Mouse (Mus musculus) E14TG2a.4 (cell line): ENCODE measurements around the gene Ank2.

ENCODE experiments used
- H3K27me3 ChIP-seq: 2 replicates; pipeline ENCODE4 v1.6.1; 2014; ENCODE audit warnings: low read length, control low read depth; ENCODE audit not compliant: insufficient read depth
- H3K36me3 ChIP-seq: 2 replicates; pipeline ENCODE4 v1.6.1; 2014; ENCODE audit warnings: low read length, control low read depth; ENCODE audit not compliant: insufficient read depth
- H3K4me1 ChIP-seq: replicated peaks from 2 replicates; pipeline ENCODE4 v1.6.1; 2014; ENCODE audit warnings: low read depth, low read length, control low read depth
- H3K4me3 ChIP-seq: replicated peaks from 2 replicates; pipeline ENCODE4 v1.5.1; 2014; ENCODE audit warnings: mild to moderate bottlenecking, low read length
- H3K9me3 ChIP-seq: 2 replicates; pipeline ENCODE4 v1.6.1; 2014; ENCODE audit warnings: low read length, control low read depth
- CTCF ChIP-seq: conservative IDR thresholded peaks from 2 replicates; pipeline ENCODE4 v1.5.1; 2014; ENCODE audit warnings: low read length
- NANOG ChIP-seq: IDR thresholded peaks from 2 replicates; pipeline ENCODE4 v1.6.1; 2014; ENCODE audit warnings: borderline replicate concordance, low read length, mixed read lengths
- POU5F1 ChIP-seq: IDR thresholded peaks from 2 replicates; pipeline ENCODE4 v1.6.1; 2014; ENCODE audit warnings: low read length, borderline replicate concordance

Gene Ank2

DNA sequence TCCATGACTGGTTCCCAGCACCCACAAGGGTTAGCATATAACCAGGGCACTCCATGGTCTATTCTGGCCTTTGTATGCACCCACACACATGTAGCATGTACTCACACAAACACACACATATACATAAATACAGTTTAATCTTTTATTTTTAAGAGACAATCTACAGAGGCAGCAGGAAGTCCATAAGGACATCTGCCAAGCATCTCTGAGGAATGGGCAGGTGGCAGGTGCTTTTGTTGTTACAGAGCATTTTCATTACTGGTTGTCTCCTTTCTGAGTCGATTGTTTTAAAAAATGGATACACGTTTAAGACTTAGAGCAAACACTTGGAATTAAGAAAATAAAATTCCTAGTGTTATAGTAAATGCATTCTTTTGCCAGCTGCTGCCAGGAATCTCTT, 390.7 kb downstream of the Ank2 start:
- no peak overlapping the region for H3K4me3 ChIP-seq

DNA sequence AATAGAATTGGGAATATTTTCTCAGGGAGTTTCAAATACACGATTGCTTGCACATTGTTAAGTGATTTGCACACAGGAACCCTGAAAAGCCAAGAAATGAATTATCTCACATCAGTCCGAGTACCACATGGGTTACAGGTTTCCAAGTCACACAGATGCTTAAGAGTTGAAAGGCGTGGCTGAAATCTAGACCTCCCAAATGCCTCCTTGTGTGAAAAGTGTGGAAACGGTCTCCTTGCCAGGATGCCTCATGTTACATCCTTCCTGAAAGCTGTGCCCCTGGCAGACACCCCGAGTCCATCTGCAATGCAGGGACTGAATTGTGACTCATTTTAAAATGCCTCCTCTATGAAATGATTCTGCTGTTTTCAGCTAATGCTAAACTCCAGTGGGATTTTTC, 391.9 kb downstream of the Ank2 start:
- Histone ChIP-seq H3K36me3 (no peaks in the 10 kb centered on the region), H3K27me3 (no peaks in the 10 kb centered on the region), H3K4me3 (no peak overlapping the region), H3K4me1 (no peaks in the 10 kb centered on the region), H3K9me3 (no peaks in the 10 kb centered on the region)
- TF ChIP-seq NANOG (no peak), CTCF (no peak), POU5F1 (no peak)

More for the DNA sequence above, 390.7 kb downstream of the Ank2 start:
- Histone ChIP-seq H3K36me3 (no peaks in the 10 kb centered on the region), H3K9me3 (no peaks in the 10 kb centered on the region), H3K4me1 (no peaks in the 10 kb centered on the region), H3K27me3 (no peaks in the 10 kb centered on the region)
- no peak for TF ChIP-seq POU5F1
- TF ChIP-seq CTCF, result no peak
- TF ChIP-seq NANOG, result no peak

DNA sequence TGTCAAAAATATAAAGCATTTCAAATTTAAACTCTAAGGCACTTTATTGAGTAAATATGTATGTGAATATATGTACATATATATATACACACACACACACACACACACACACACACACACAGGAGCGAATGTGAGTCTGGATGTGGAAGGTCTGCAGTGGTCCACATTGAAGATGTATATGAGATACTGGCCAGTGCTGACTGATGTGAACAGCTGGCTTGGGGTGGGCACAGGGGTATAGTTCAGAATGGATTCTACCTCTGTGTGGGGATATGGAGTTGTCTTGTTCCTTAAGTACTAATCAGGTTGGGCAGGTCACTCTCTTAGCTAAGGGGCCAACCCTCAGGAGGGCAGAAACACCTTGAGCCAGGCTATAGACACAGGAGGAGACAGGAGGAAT, 397.8 kb downstream of the Ank2 start:
- Histone ChIP-seq H3K27me3 (no peaks in the 10 kb centered on the region), H3K36me3 (no peaks in the 10 kb centered on the region), H3K4me3 (no peak overlapping the region), H3K9me3 (no peaks in the 10 kb centered on the region), H3K4me1 (no peaks in the 10 kb centered on the region)
- TF ChIP-seq NANOG (no peak), POU5F1 (no peak), CTCF (no peak)

DNA sequence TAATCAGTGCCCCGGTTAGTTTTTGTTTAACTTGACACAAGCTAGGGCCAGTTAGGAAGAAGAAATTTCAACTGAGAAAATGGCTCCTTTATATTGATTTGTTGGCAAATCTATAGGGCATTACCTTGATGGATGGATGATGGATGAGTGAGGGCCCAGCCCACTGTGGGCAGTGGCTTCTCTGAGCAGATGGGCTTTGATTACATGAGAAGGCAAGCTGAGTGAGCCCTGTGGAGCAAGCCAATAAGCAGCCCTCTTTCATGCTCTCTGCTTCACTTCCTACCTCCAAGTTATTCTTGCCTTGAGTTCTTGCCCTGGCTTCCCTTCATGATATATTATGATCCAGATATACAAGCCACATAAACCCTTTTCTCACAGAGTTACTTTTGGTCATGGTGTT, 401.4 kb downstream of the Ank2 start:
- H3K9me3 ChIP-seq, result no peaks in the 10 kb centered on the region
- no peak overlapping the region for H3K4me3 ChIP-seq
- H3K36me3 ChIP-seq, result no peaks in the 10 kb centered on the region
- H3K27me3 ChIP-seq, result no peaks in the 10 kb centered on the region
- TF ChIP-seq CTCF (no peak), NANOG (no peak), POU5F1 (no peak)
- no peaks in the 10 kb centered on the region for H3K4me1 ChIP-seq

DNA sequence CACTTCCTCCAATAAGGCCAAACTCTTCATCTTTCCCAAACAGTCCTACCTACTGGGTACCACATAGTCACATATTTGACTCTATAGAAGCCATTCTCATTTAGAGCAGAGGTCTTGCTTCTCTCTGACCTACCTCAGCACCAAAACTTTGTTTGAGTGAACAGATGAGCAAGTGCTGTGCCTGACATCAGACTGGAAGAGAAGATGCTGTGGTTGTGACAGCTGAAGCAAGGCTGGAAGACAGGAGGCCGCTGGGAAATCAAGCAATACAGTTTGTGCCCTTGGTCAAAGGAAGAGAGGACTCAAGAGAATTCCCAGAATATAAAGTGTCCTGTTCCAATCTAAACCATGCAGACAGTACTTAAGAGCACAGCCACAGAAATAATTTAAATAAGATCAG, 402.0 kb downstream of the Ank2 start:
- no peaks in the 10 kb centered on the region for H3K9me3 ChIP-seq
- H3K36me3 ChIP-seq, result no peaks in the 10 kb centered on the region
- TF ChIP-seq NANOG, result no peak
- TF ChIP-seq POU5F1, result no peak
- no peak for TF ChIP-seq CTCF
- H3K27me3 ChIP-seq, result no peaks in the 10 kb centered on the region
- no peak overlapping the region for H3K4me3 ChIP-seq
- H3K4me1 ChIP-seq, result no peaks in the 10 kb centered on the region

DNA sequence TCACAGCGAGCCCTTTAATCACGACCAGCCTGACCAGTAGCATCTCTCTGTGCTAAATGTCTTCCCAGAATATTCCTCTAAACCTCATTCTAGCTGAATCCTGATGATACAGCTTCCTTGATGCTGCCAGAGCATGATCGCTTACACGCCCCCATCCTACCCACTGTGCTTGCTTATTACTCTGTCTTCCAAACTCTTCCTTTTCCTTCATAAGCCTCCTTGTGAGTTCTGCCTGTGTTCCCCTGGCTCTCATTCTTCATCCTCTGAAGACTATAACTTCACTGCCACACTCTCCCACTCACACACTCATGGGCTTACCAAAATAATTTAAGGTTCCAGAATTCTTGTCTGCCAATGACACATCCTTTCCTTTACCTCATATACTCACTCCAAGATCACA, 405.5 kb downstream of the Ank2 start:
- Histone ChIP-seq H3K27me3 (no peaks in the 10 kb centered on the region), H3K9me3 (no peaks in the 10 kb centered on the region)
- no peak for TF ChIP-seq NANOG
- no peak for TF ChIP-seq POU5F1
- no peak for TF ChIP-seq CTCF

DNA sequence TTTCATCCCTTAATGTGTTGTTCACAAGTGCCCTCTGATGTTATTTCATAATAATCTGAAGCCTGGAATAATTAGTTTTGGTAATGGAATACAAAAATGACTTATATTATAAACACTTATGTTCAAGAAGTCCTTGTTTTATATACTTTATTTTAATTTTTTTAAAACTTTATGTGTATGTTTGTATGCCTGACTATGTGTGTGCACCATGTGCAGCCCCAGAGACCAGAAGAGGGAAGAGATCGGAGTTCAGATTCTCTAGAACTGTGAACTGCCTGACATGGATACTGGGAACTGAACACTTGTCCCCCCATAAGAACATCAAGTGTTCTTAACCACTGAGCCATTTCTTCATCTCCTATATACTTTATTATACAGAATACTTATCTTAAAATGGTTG, 411.6 kb downstream of the Ank2 start:
- Histone ChIP-seq H3K9me3 (no peaks in the 10 kb centered on the region), H3K27me3 (no peaks in the 10 kb centered on the region), H3K36me3 (no peaks in the 10 kb centered on the region), H3K4me1 (no peaks in the 10 kb centered on the region), H3K4me3 (no peak overlapping the region)
- no peak for TF ChIP-seq CTCF
- TF ChIP-seq NANOG, result no peak
- TF ChIP-seq POU5F1, result no peak

More for the DNA sequence above, 405.5 kb downstream of the Ank2 start:
- Histone ChIP-seq H3K4me1 (no peaks in the 10 kb centered on the region), H3K36me3 (no peaks in the 10 kb centered on the region), H3K4me3 (no peak overlapping the region)

DNA sequence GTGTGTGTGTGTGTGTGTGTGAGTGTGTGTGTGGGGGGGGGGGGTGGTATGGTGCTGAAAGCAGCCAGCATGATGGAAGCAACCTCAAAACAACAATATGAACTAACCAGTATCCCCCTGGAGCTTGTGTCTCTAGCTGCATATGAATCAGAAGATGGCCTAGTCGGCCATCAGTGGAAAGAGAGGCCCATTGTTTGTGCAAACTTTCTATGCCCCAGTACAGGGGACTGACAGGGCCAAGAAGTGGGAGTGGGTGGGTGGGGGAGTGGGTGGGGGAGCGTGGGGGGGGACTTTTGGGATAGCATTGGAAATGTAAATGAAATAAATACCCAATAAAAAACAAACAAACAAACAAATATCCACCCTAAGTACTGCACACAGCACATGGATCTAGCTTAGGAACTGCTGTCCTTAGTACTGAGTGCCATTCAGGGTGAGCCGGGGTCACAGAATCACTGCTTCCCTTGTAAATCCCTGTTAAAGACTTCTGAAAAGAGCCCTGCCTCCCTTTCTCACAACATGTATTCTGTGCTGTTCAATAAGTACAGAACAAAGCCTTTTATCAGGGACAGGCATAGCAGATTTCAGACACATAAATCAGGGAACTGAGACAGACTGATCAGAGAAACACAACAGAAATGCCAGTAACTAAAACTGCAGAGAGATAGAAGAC, 412.2 kb downstream of the Ank2 start:
- no peaks in the 10 kb centered on the region for H3K4me1 ChIP-seq
- TF ChIP-seq CTCF, result no peak
- no peak for TF ChIP-seq POU5F1
- no peak for TF ChIP-seq NANOG
- H3K4me3 ChIP-seq, result no peak overlapping the region
- H3K9me3 ChIP-seq, result no peaks in the 10 kb centered on the region
- no peaks in the 10 kb centered on the region for H3K27me3 ChIP-seq
- no peaks in the 10 kb centered on the region for H3K36me3 ChIP-seq

DNA sequence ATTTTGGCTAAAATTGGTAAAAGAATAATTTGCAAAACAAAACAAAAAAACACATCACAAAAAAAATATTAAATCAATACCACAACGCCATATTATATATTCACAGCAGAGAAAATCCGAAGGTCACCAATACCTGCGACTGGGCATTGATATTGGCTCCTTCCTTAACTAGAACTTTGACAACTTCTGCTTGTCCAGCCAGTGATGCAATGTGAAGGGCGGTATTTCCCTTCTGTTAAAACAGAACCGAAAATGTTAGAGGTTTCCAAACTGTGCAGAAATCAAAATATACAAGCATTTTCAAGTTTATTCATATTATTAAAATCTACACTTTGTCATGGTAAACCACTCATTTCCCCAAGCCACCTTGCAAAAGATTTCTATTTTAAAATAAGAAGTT, 421.8 kb downstream of the Ank2 start:
- Histone ChIP-seq H3K36me3 (no peaks in the 10 kb centered on the region), H3K9me3 (no peaks in the 10 kb centered on the region), H3K4me1 (no peaks in the 10 kb centered on the region), H3K27me3 (no peaks in the 10 kb centered on the region), H3K4me3 (no peak overlapping the region)
- TF ChIP-seq CTCF, result no peak
- TF ChIP-seq NANOG, result no peak
- no peak for TF ChIP-seq POU5F1
